Mouse (Mus musculus) ES-E14 (cell line): ENCODE data around the gene Cnksr3.

Source experiments
- CHD2 ChIP-seq: IDR thresholded peaks from 2 replicates; pipeline ENCODE4 v1.6.1; 2014; ENCODE audit warnings: mild to moderate bottlenecking, low read depth, low read length, inconsistent platforms
- ZC3H11A ChIP-seq: IDR thresholded peaks from 2 replicates; pipeline ENCODE4 v1.6.1; 2012; ENCODE audit warnings: low read depth, mild to moderate bottlenecking, inconsistent platforms, low read length, borderline replicate concordance
- ZNF384 ChIP-seq: IDR thresholded peaks from 2 replicates; pipeline ENCODE4 v1.6.1; 2012; ENCODE audit warnings: low read depth, low read length, inconsistent platforms

GRCm38 (mm10) chr10:7159061-7159511, 53.0 kb downstream of the Cnksr3 start:
- TF ChIP-seq ZNF384 (no peak), CHD2 (no peak), ZC3H11A (no peak)
